Mouse (Mus musculus) left cerebral cortex, adult 2 months (tissue): ENCODE measurements around the gene Fkbp14. TPM values are rescaled to one million over a fixed set of nuclear protein-coding genes. Genes with fewer than 3 reads are reported as not detected.
A peak's percentile ranks its signal among the peaks of the same experiment; 100 is the strongest.

Source experiments
- DNase-seq, 2 experiments: peaks; one replicate each; pipeline ENCODE4 v3.0.0; 2021 to 2022; ENCODE audit warnings: low spot score in 2 of 2, mixed read lengths in 1 of 2; ENCODE audit errors: extremely low spot score in 1 of 2
- H3K27ac ChIP-seq: fragments of 200-600 bp; 2 replicates; pipeline ENCODE4 v1.8.1; 2022
- H3K4me3 ChIP-seq: fragments of 200-600 bp; 2 replicates; pipeline ENCODE4 v1.8.1; 2022
- CTCF ChIP-seq: fragments of 200-600 bp; IDR thresholded peaks from 2 replicates; pipeline ENCODE4 v1.8.1; 2022; ENCODE audit warnings: antibody characterized with exemption, mild to moderate bottlenecking, moderate library complexity
- intact Hi-C: fragments of 180-260 bp; cut with DNase I; formaldehyde crosslinking; loops from one replicate; pipeline ENCODE4 v1.15.1; 2025
- total RNA-seq, 2 experiments: library from RNA; stranded (reverse); gene quantifications; 2 replicates each; pipeline ENCODE4 v1.2.3; 2021

The Fkbp14 gene
- total RNA-seq, 2 experiments from 2014 or later, result 9.0 to 9.2 TPM

DNA sequence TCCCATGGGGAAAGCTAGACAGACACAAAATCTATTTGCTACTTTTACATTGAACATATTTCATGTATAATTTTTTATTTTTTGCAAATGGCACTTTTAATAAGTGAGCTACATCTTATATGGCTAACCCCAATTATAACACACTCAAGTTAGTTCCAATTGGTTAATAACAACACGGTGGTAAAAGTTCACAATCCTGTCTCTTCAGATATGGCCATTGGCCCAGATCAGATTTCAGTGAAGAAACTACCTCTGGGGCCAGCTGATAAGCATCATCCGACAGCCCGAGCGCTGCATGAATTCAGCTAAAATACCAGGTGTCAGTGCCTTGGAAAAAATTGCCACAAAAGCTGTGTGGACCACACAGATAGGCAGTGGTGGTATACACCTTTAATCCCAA is 9.4 kb downstream of the Fkbp14 start:
- TF ChIP-seq CTCF, result no peak
- intact Hi-C loops, result loop anchor here (5.0 kb wide), 1 partner anchor 580 kb away; no protein-coding TSS in a partner anchor
- no peak for DNase-seq
- no peak overlapping the region for H3K4me3 ChIP-seq
- H3K27ac ChIP-seq, result no peak overlapping the region

DNA sequence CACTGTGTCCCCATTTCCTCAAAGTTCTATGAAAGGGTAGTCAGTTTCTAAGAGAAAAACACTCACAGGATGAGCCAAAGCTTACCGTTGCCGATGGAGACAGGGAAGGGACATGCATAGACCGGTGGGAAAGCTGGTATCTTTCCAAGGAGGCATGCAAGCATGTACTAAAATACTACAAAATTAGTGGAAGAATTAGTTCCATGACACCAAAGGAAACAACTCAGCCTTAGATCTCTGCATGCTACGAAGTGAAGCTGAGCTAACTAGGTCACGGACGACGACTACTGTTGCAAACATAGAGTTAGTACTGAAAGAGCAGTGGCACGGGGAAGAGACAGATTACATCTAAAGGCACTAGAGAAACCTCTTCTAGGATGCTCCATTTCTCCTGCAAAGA is 10.2 kb downstream of the Fkbp14 start:
- Histone ChIP-seq H3K27ac (no peak overlapping the region), H3K4me3 (no peak overlapping the region)
- intact Hi-C loops, result loop anchor here (5.0 kb wide), 1 partner anchor 580 kb away; no protein-coding TSS in a partner anchor
- no peak for DNase-seq
- TF ChIP-seq CTCF, result no peak

GRCm38 (mm10) chr6:54586175-54586574 is 10.9 kb downstream of the Fkbp14 start:
- Histone ChIP-seq H3K27ac (no peak overlapping the region), H3K4me3 (no peak overlapping the region)
- peak; percentile 96 for TF ChIP-seq CTCF
- intact Hi-C loops, result loop anchor here (5.0 kb wide), 1 partner anchor 581 kb away; no protein-coding TSS in a partner anchor
- peak; percentile 44 to 49 for DNase-seq

DNA sequence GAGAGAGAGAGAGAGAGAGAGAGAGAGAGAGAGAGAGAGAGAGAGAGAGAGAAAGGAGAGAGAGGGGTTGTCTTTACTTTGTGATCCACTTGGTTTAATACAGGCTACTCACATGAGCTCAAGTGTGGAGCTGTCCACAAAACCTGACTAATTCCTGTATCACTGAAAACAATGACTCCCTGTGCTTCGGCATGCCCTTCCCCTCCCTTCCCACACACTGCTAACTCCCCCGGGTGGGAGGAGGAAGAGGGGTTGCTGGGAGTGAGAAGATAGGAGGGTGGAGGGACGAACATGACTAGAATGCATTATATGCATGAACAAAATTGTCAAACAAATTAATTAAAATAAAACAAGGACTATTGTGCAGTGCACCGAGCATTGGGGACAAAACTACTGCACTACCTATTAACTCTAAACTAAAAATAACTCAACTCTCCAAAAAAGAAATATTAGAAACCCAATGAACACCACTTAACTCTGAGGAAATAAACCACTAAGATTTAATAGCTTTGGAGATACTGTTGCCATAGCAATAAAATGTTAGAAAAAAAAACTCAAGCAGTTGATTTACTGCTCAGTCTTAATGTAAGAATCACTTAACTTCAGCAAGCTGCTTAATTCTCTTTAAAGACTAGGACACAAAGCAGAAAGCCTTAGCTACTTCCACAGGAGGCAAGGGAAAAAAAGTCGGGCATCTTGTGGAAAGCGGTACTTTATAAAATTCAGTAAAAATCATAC is 23.7 kb downstream of the Fkbp14 start:
- Histone ChIP-seq H3K4me3 (no peak overlapping the region), H3K27ac (no peak overlapping the region)
- no peak for TF ChIP-seq CTCF
- no peak for DNase-seq
- intact Hi-C loops, result no loop called here

DNA sequence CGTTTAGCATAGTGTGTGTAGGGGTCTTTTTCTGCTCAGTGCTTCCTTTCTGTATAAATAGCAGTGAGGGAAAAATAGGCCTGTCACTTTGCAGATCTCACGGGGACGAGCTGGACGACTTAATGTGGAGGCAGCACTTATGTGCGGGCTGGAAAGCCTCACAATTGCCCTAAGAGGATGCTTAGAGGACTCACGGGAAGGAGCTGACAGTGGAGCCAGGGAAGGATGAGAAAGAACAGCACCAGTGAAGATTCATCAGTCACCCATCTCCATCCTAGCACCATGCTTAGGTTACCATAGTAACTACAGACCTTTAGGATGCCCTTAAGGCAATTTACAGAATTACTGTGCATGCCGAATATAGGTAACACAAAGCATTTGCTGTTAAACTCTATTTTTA is 27.3 kb downstream of the Fkbp14 start:
- H3K4me3 ChIP-seq, result no peak overlapping the region
- H3K27ac ChIP-seq, result no peak overlapping the region; the same call in 1 of the 2 replicates
- intact Hi-C loops, result loop anchor here (5.0 kb wide), 1 partner anchor 177 kb away; no protein-coding TSS in a partner anchor
- DNase-seq, result no peak
- TF ChIP-seq CTCF, result no peak

DNA sequence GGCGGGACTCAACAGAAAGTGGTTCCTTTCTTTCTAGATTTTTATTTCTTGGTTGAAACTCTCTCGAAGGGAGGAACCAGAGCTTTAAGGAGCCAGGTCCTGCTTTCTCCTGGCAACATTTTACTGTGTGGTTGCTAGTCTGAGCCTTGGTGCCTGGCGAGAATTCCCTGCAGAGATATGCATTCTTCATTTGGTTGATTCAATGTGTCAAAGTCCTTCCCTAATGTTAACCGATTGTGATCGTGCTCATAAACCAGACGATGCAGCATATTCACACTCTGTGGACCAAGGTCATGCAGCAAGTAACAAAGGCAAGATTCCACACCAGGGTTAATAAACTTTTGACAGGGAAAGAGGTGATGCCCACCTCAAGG is 30.6 kb downstream of the Fkbp14 start:
- no peak for DNase-seq
- Histone ChIP-seq H3K27ac (peak overlapping the region; percentile 99), H3K4me3 (peak overlapping the region; percentile 73)
- TF ChIP-seq CTCF, result no peak
- intact Hi-C loops, result loop anchor here (5.0 kb wide), 1 partner anchor 174 kb away; no protein-coding TSS in a partner anchor

- H3K4me3 ChIP-seq, result peak within 1 kb of the TSS; percentile 73
- peak within 1 kb of the TSS; percentile 99 for H3K27ac ChIP-seq
- intact Hi-C loops, result loop anchor here (5.0 kb wide), 1 partner anchor 174 kb away; no protein-coding TSS in a partner anchor
- no peak; the same call in 1 of the 2 replicates for TF ChIP-seq CTCF
- DNase-seq, result peak; percentile 70 to 86
Observed at GRCm38 (mm10) chr6:54565665-54566545, 31.2 kb downstream of the Fkbp14 start, which contains the start of gene Scrn1. Scrn1 (minus strand) TSS chr6:54566489.

GRCm38 (mm10) chr6:54565012-54565411 is 32.1 kb downstream of the Fkbp14 start:
- peak in 1 of 2 experiments; percentile 23 for DNase-seq
- TF ChIP-seq CTCF, result no peak
- intact Hi-C loops, result loop anchor here (5.0 kb wide), 1 partner anchor 173 kb away; no protein-coding TSS in a partner anchor
- Histone ChIP-seq H3K4me3 (peak overlapping the region; percentile 73), H3K27ac (peak overlapping the region; percentile 78)

- intact Hi-C loops, result no loop called here
- H3K4me3 ChIP-seq, result peak overlapping the region; percentile 73
- peak overlapping the region; percentile 78 for H3K27ac ChIP-seq
- DNase-seq, result no peak
- TF ChIP-seq CTCF, result no peak
Observed at GRCm38 (mm10) chr6:54564506-54564991, 32.6 kb downstream of the Fkbp14 start.

DNA sequence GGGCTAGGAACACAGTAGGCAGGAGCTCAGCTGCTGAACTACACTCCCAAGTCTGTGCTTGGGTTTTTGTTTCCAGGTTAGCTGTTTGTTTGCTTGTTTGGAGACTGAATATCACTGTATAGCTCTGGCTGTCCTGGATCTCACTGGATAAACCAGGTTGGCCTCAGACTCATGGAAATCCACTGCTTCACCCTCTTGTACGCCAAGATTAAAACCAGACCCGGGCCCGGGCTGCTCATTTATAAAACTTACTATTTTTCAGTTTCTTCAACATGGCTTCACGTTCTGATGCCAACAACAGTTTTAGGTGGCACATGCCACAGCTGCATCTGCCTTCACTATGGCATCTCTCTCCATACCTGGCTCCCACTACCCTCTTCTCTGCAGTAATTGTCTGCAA is 33.5 kb downstream of the Fkbp14 start:
- no peak for TF ChIP-seq CTCF
- intact Hi-C loops, result no loop called here
- Histone ChIP-seq H3K27ac (peak overlapping the region; percentile 28; the same call in 1 of the 2 replicates), H3K4me3 (peak overlapping the region; percentile 73)
- no peak for DNase-seq

- no peak for TF ChIP-seq CTCF
- intact Hi-C loops, result no loop called here
- DNase-seq, result no peak
- Histone ChIP-seq H3K27ac (no peak overlapping the region), H3K4me3 (no peak overlapping the region)
Observed at GRCm38 (mm10) chr6:54562018-54562809, 34.9 kb downstream of the Fkbp14 start.
